Mouse (Mus musculus): ENCODE results near the gene Nrtn.
A peak's percentile ranks its signal among the peaks of the same experiment; 100 is the strongest.

Nrtn gene

GRCm38 (mm10) chr17:56722441-56722840 is 34.9 kb downstream of the Nrtn start:
- no peak for DNase-seq

DNA sequence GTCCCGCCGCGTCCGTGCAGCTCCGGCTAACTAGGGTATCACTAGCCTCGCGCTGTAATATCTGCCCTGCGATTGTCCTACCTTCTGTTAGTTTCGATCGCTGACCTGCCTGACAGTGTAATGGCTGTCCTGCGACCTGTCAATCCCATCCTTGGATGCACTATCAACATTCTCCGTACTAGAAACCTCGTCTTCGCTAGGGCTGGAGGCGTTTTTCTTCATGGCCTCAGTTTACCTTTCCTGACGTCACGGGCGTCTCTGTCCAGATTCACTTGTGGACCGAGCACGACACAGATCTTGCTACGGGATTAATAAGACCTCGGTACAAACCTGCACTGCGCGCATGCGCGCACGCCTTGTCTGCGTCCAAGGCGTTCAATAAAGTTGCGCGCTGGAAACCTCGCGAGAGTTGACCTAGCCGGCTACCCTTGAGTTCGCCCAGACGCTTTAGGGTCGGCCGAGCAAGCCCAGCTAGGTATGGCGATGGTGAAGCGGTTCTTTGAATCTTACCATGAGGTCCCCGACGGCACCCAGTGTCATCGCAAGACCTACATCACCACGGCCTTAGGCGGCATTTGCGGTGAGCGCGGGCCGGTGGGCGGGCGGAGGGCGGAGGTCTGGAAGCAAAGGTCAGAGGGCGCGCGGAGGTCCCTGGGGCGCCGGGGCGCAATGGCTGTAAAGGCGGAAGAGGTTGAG is 39.8 kb downstream of the Nrtn start, which contains the start of the genes Ndufa11 and Vmac:
Gene Ndufa11 (plus strand): TSS at position 405 of the 696 bp plus-strand sequence.
Gene Vmac (minus strand): TSS at position 660 of the 696 bp plus-strand sequence.
- DNase-seq = peak; percentile 92

- DNase-seq = peak; percentile 95
These were observed 40.5 kb downstream of the Nrtn start for GRCm38 (mm10) chr17:56716655-56717362.

DNA sequence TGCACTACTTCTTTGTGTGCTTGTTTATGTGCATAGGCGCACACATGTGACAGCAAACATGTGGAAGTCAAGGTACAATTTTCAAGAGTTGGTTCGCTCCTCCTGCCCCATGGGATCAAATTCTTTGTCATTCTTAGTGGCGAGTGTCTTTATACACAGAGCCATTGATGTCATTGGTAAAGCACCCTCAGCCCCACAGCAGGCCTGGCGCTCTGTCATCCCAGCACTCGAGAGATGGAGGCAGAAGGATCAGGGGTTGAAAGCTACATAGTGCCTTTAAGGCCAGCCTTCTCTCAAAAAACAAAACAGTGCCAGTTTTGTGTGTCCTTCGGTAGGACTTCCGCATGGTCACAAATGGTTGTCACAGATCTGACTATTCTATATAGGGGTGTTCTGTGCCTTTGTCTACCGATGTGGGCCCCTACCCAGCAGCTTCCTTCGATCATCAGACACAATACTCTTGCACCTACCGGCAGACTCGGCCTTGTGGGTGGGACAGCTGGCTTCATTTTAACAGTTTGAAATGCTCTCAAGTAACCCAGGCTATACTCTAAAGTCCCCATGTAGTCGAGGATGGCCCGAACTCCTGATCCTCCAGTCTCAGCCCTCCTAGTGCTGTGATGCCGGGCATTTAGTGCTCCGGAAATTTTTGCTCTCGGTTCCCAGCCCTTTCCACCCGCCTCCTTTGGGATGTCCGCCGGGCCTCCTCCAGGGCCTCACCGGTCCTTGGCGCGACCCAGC is 41.2 kb downstream of the Nrtn start:
- no peak for DNase-seq

DNA sequence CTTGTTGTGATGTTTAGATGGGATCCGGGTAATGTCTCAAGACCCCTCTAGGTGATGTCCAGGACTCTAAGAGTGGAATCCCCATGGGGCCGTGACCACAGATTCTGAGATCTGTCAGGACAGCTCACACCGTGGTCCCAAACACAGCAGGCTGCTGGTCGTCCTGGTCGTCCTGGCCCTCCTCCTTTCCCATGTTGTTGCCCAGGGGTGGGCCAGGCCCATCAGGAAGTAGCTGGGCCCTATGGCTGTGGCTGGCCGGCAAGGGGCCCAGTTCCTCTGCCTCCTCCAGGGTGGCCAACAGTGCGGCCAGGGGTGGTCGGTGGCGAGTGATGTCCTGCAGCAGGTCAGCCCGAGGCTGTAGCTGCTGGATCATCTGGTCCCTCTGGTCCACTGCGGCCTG is 42.0 kb downstream of the Nrtn start:
- DNase-seq = peak; percentile 38

DNA sequence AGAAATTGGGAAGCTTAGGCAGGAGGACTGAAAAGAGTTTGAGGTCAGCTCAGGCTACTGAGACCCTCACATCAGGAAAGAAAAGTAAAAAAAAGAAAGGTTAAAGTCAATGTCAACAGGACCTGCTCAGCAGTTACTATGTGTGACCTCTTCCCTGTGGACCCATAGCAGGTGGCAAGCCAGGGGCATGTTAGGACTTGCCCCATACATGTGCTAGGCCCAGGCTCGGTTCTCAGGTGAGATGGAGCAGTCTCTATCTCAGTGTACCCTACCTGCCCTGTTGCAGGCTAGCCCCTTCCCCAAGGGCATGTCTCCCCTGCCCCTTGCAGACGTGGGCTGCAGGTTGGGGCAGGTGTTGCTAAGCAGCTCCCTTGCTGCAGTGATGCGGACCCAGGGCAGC is 47.6 kb downstream of the Nrtn start:
- no peak for DNase-seq

GRCm38 (mm10) chr17:56708692-56709091 is 48.6 kb downstream of the Nrtn start:
- DNase-seq = no peak

DNA sequence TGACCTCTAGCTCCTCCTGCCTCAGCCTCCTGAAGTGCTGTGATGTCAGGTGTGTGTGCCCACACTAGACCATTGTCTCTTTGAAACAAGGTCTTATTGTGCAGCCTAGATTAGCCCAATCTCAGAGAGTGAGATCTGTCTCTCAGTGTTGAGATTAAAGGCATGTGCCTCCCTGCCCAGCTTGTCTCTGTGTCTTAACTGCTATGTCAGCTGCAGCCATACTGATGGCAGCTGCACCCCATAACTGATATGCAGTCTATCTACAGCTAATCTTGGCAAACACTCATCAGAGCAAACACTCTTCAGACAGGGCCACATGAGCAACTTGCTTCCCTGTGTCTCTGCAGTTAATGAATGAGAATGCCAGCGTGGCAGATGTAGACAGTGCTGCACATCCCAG is 50.8 kb downstream of the Nrtn start:
- no peak for DNase-seq

- DNase-seq = no peak
These were observed 54.3 kb downstream of the Nrtn start for GRCm38 (mm10) chr17:56703038-56703437.
